16 mouse cellular contexts compared by ENCODE assay signal in genomic region chr7:78690956-78691355, GRCm38 (mm10). TPM values are rescaled to one million over a fixed set of nuclear protein-coding genes. Genes with fewer than 3 reads are reported as not detected.
A peak's percentile ranks its signal among the peaks of the same experiment; 100 is the strongest.
DNase-seq lines count a peak whose midpoint lies in the region; ATAC-seq and TF ChIP-seq lines count a peak whose summit lies in the region.
"Had no signal": no experiment of that assay in that cellular context is flagged by ENCODE, and none has a peak within 500 bp of the region (broad histone marks: within the 10 kb centered on the region; RNA-seq: fewer than 3 reads in every experiment).

No protein-coding gene starts in this region.

- DNase-seq in layer of hippocampus, adult 8-10 months (ENCODE audit: low spot score in 2 of 2) = peak; percentile 28 to 30
- DNase-seq in layer of hippocampus, postnatal 36 days = no peak
- no peak for DNase-seq in Patski (ENCODE audit: low read depth, low spot score)
- DNase-seq in right cerebral cortex, postnatal 10 days (ENCODE audit: low spot score in 2 of 2) = peak; percentile 46 to 56
- no peak for DNase-seq in thymus, postnatal 36 days
- DNase-seq: cerebellum, adult 9-11 months; heart, adult 2 months; liver, embryonic 13.5 days; lung, postnatal 36 days; midbrain, embryonic 14.5 days had no signal

- no peak overlapping the region for H3K4me3 ChIP-seq in intestine, embryonic 16.5 days (ENCODE audit: low read length)
- H3K4me3 ChIP-seq: embryonic facial prominence, embryonic 13.5 days; heart, adult 2 months; liver, embryonic 13.5 days; neural tube, embryonic 13.5 days had no signal

- 50% methylated on average over 3 of the region's 3 CpGs for WGBS in intestine, embryonic 16.5 days

- no peaks in the 10 kb centered on the region for H3K4me1 ChIP-seq in intestine, embryonic 16.5 days (ENCODE audit: control insufficient read depth, insufficient read depth, low read length)
- H3K4me1 ChIP-seq: embryonic facial prominence, embryonic 13.5 days; liver, embryonic 13.5 days; neural tube, embryonic 13.5 days had no signal

- POLR2A ChIA-PET in Patski (lab: Charles Lee) = no interaction called here

- no peaks in the 10 kb centered on the region for H3K36me3 ChIP-seq in intestine, embryonic 16.5 days (ENCODE audit: control insufficient read depth, insufficient read depth, low read length)
- H3K36me3 ChIP-seq: embryonic facial prominence, embryonic 13.5 days; liver, embryonic 13.5 days; neural tube, embryonic 13.5 days had no signal

- no peak overlapping the region for H3K4me2 ChIP-seq in intestine, embryonic 16.5 days (ENCODE audit: low read depth, low read length)
- H3K4me2 ChIP-seq: embryonic facial prominence, embryonic 13.5 days; liver, embryonic 13.5 days; neural tube, embryonic 13.5 days had no signal

- CTCF ChIA-PET in Patski (lab: Charles Lee) = no interaction called here

- ATAC-seq in Patski = peak; percentile 44
- ATAC-seq in frontal cortex, adult (ENCODE audit: low TSS enrichment) = peak; percentile 98
- no peak for ATAC-seq in intestine, embryonic 16.5 days
- ATAC-seq: forebrain, embryonic 16.5 days; inflammation-experienced regulatory T-cells, adult 6 months had no signal

- no peak overlapping the region for H3K9ac ChIP-seq in intestine, embryonic 16.5 days (ENCODE audit: low read depth, low read length)
- H3K9ac ChIP-seq: embryonic facial prominence, embryonic 13.5 days; liver, embryonic 13.5 days; neural tube, embryonic 13.5 days had no signal

- no peaks in the 10 kb centered on the region for H3K9me3 ChIP-seq in intestine, embryonic 16.5 days (ENCODE audit: control insufficient read depth, low read length)
- H3K9me3 ChIP-seq: embryonic facial prominence, embryonic 13.5 days; liver, embryonic 13.5 days; neural tube, embryonic 13.5 days had no signal

- no peaks in the 10 kb centered on the region for H3K27me3 ChIP-seq in Patski
- H3K27me3 ChIP-seq in intestine, embryonic 16.5 days (replicated peaks; ENCODE audit: control insufficient read depth, insufficient read depth, low read length) = no peaks in the 10 kb centered on the region
- H3K27me3 ChIP-seq: embryonic facial prominence, embryonic 13.5 days; liver, embryonic 13.5 days; neural tube, embryonic 13.5 days had no signal

- in situ Hi-C loops in Patski (cut with MboI; ENCODE audit: low pct_unique_long_range_greater_than_20kb) = no loop called here

- TF ChIP-seq CTCF in Patski (IDR thresholded peaks at IDR 0.05) = no peak

- no peak overlapping the region for H3K27ac ChIP-seq in intestine, embryonic 16.5 days (ENCODE audit: low read length)
- H3K27ac ChIP-seq: embryonic facial prominence, embryonic 13.5 days; heart, adult 2 months; liver, embryonic 13.5 days; neural tube, embryonic 13.5 days had no signal

RNA-seq across cellular contexts. Expression of gene Ntrk3, which starts 46.9 kb away (rescaled TPM):
- 100 to 1,000 TPM; 175 to 215 (median 192) TPM for total RNA-seq in layer of hippocampus, adult 8-10 months (2022)
- total RNA-seq in layer of hippocampus, postnatal 36 days (2021) = 100 to 1,000 TPM; 199 to 229 TPM
- 13.7 TPM for polyA plus RNA-seq in Patski (2021)
- 2.1 and 3.2 TPM in 2 replicates for polyA plus RNA-seq in intestine, embryonic 16.5 days (2015; fragmentation: Nextera tagmentation; extraction: Ambion mirVana)

Comparison
In these comparisons a context has a peak if more than half of its experiments do, and no peak if none do; other contexts are left out.
1. DNase-seq: peak in layer of hippocampus, adult 8-10 months (2 of 2) and right cerebral cortex, postnatal 10 days (2 of 2); none in layer of hippocampus, postnatal 36 days (0 of 2), Patski (single experiment) and thymus, postnatal 36 days (0 of 2).